Mouse (Mus musculus): ENCODE results near the gene Ccr3. TPM values are rescaled to one million over a fixed set of nuclear protein-coding genes. Genes with fewer than 3 reads are reported as not detected.
A peak's percentile ranks its signal among the peaks of the same experiment; 100 is the strongest.

Gene Ccr3
- total RNA-seq (2017), result not detected in 2 replicates

- no peak for ATAC-seq (replicated peaks; ENCODE audit: low read depth, poor library complexity, severe bottlenecking)
These were observed at the start of gene Ccr3 for GRCm38 (mm10) chr9:124021672-124022071. Gene Ccr3, plus strand, starts transcription at chr9:124021972.

GRCm38 (mm10) chr9:123975630-123976029 is 46.1 kb upstream of the Ccr3 start:
- ATAC-seq (replicated peaks; ENCODE audit: low read depth, poor library complexity, severe bottlenecking), result no peak

- no peak for ATAC-seq (replicated peaks; ENCODE audit: low read depth, poor library complexity, severe bottlenecking)
These were observed 44.7 kb upstream of the Ccr3 start for GRCm38 (mm10) chr9:123976876-123977663.

- ATAC-seq (replicated peaks; ENCODE audit: low read depth, poor library complexity, severe bottlenecking), result no peak
These were observed 43.5 kb upstream of the Ccr3 start, which contains the start of gene Ccr1l1 for GRCm38 (mm10) chr9:123978308-123978707. Gene Ccr1l1, minus strand, starts transcription at chr9:123978408.

GRCm38 (mm10) chr9:123980858-123981475 is 40.8 kb upstream of the Ccr3 start:
- peak; percentile 16; the same call in 1 of the 2 replicates for ATAC-seq (replicated peaks; ENCODE audit: low read depth, poor library complexity, severe bottlenecking)

- no peak for ATAC-seq (replicated peaks; ENCODE audit: low read depth, poor library complexity, severe bottlenecking)
These were observed 39.9 kb upstream of the Ccr3 start for GRCm38 (mm10) chr9:123981909-123982308.

- no peak for ATAC-seq (replicated peaks; ENCODE audit: low read depth, poor library complexity, severe bottlenecking)
These were observed 39.1 kb upstream of the Ccr3 start for GRCm38 (mm10) chr9:123982720-123983119.

GRCm38 (mm10) chr9:123984943-123985342 is 36.8 kb upstream of the Ccr3 start:
- peak; percentile 48 for ATAC-seq (replicated peaks; ENCODE audit: low read depth, poor library complexity, severe bottlenecking)

GRCm38 (mm10) chr9:123986217-123986616 is 35.6 kb upstream of the Ccr3 start:
- ATAC-seq (replicated peaks; ENCODE audit: low read depth, poor library complexity, severe bottlenecking), result peak; percentile 79

GRCm38 (mm10) chr9:123989671-123990070 is 32.1 kb upstream of the Ccr3 start:
- ATAC-seq (replicated peaks; ENCODE audit: low read depth, poor library complexity, severe bottlenecking), result no peak

- ATAC-seq (replicated peaks; ENCODE audit: low read depth, poor library complexity, severe bottlenecking), result peak; percentile 89
These were observed 30.4 kb upstream of the Ccr3 start for GRCm38 (mm10) chr9:123991312-123991906.

GRCm38 (mm10) chr9:123997719-123998118 is 24.1 kb upstream of the Ccr3 start:
- peak; percentile 66 for ATAC-seq (replicated peaks; ENCODE audit: low read depth, poor library complexity, severe bottlenecking)

- no peak for ATAC-seq (replicated peaks; ENCODE audit: low read depth, poor library complexity, severe bottlenecking)
These were observed 22.0 kb upstream of the Ccr3 start for GRCm38 (mm10) chr9:123999784-124000183.

GRCm38 (mm10) chr9:124012691-124013090 is 9.1 kb upstream of the Ccr3 start:
- ATAC-seq (replicated peaks; ENCODE audit: low read depth, poor library complexity, severe bottlenecking), result no peak

- ATAC-seq (replicated peaks; ENCODE audit: low read depth, poor library complexity, severe bottlenecking), result no peak
These were observed 8.5 kb upstream of the Ccr3 start for GRCm38 (mm10) chr9:124013270-124013669.

- no peak for ATAC-seq (replicated peaks; ENCODE audit: low read depth, poor library complexity, severe bottlenecking)
These were observed 6.7 kb upstream of the Ccr3 start for GRCm38 (mm10) chr9:124014985-124015652.

- peak; percentile 83 for ATAC-seq (replicated peaks; ENCODE audit: low read depth, poor library complexity, severe bottlenecking)
These were observed 5.7 kb upstream of the Ccr3 start for GRCm38 (mm10) chr9:124016048-124016447.

- ATAC-seq (replicated peaks; ENCODE audit: low read depth, poor library complexity, severe bottlenecking), result peak; percentile 71
These were observed 1.9 kb upstream of the Ccr3 start for GRCm38 (mm10) chr9:124019887-124020286.

- peak; percentile 74 for ATAC-seq (replicated peaks; ENCODE audit: low read depth, poor library complexity, severe bottlenecking)
These were observed 11.6 kb downstream of the Ccr3 start for GRCm38 (mm10) chr9:124033345-124033744.

GRCm38 (mm10) chr9:124037707-124038106 is 15.9 kb downstream of the Ccr3 start:
- ATAC-seq (replicated peaks; ENCODE audit: low read depth, poor library complexity, severe bottlenecking), result peak; percentile 70
